Mouse (Mus musculus): ENCODE data around the gene Ppp1r13l.

GRCm38 (mm10) chr7:19324221-19324620 lies 35.3 kb upstream of the Ppp1r13l start:
- no peak for TF ChIP-seq CTCF (IDR thresholded peaks at IDR 0.05; ENCODE audit: borderline replicate concordance, control insufficient read depth, extremely low read depth, insufficient read depth, low read length, poor library complexity)
- no peak for TF ChIP-seq POLR2A (IDR thresholded peaks at IDR 0.05; ENCODE audit: control insufficient read depth, extremely low read depth, insufficient read depth, low read length, poor library complexity)
